Mouse (Mus musculus): ENCODE measurements around the gene Bicc1.

Bicc1 gene

DNA sequence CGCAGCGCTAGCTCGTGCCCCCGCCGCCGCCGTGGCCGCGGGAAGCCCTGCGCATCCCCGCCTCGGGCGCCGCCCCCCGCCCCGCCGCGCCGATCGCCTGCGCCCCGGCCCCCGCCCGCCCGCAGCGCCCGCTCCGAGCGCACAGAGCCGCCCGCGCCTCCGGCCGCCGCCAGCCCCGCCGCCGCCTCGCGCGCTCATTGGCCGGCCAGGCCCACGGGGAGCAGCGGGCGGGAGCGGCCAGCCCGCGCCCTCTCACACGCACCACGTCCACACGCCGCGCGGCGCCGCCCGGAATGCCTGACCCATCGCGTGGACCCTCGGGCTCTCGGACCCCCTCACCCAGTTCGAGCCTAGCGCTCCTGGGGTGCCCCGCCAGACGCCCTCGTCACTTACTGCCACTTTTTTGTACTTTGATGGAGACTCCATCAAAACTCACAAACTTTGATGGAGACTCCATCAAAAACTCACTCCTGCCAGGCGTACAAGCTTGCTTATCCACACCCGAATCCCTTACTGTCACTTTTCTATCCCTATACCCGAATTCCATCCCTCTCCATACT is at the start of gene Bicc1:
Gene Bicc1, minus strand, starts transcription at position 25 of the 560 bp plus-strand sequence.
- no peak; the same call in 1 of the 2 replicates for ATAC-seq (ENCODE audit: insufficient number of reproducible peaks, low FRiP score, low TSS enrichment)

- ATAC-seq (ENCODE audit: insufficient number of reproducible peaks, low FRiP score, low TSS enrichment) = no peak
These were observed 42.0 kb upstream of the Bicc1 start for GRCm38 (mm10) chr10:71201512-71201911.

DNA sequence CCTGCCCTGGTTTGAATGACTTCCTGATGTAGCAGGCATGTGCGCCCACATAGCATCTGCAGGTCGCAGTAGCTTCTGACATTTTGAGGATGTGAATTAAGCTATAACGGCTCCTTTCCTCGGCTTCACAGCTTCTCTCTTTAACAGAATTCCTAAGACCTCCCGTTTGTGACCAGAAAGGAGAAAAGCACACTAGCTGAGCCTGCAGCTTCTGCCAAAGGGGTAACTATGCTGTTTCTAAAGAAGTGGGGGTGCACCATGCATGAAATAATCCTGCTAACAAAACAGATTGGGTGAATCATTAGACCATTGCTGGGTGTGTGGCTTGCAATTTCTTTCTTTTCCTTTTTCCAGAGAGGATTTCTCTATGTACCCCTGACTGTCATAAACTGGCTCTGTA is 41.5 kb upstream of the Bicc1 start:
- ATAC-seq (ENCODE audit: insufficient number of reproducible peaks, low FRiP score, low TSS enrichment) = no peak

GRCm38 (mm10) chr10:71198676-71199075 is 39.2 kb upstream of the Bicc1 start:
- ATAC-seq (ENCODE audit: insufficient number of reproducible peaks, low FRiP score, low TSS enrichment) = no peak

DNA sequence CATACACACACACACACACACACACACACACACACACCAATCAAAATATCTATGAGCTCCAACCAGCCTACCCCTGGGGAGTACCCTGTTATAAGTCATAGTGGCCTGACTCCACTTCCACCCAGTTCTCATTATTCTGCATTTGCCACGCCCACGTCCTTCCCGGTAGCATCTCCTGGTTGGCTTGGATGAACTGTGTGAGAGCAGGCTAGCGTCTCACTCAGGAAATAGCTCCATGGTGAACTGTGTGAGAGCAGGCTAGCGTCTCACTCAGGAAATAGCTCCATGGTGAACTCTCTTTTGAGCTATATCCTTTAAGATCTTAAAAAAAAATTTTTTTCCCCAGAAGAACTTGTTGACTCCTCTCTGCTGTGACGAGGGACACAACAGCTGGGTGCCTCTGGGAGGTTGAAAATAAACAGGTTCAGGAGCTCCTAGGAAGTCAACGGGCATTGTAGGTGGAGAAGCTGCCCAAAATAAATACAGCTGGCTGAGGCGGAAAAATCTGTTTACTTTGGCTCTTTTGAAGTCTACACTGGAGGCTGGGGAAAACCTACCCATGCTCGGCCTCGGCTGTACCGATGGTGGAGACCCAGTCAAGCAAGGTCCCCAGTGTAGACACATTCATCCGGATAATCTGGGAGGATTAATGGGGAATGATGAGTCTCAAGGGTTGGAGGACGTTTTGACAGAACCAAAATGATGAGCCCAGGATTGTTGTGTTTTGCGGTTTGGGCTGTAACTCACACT is 37.7 kb upstream of the Bicc1 start:
- ATAC-seq (ENCODE audit: insufficient number of reproducible peaks, low FRiP score, low TSS enrichment) = no peak

- ATAC-seq (ENCODE audit: insufficient number of reproducible peaks, low FRiP score, low TSS enrichment) = no peak
These were observed 36.0 kb upstream of the Bicc1 start for GRCm38 (mm10) chr10:71195501-71195900.

DNA sequence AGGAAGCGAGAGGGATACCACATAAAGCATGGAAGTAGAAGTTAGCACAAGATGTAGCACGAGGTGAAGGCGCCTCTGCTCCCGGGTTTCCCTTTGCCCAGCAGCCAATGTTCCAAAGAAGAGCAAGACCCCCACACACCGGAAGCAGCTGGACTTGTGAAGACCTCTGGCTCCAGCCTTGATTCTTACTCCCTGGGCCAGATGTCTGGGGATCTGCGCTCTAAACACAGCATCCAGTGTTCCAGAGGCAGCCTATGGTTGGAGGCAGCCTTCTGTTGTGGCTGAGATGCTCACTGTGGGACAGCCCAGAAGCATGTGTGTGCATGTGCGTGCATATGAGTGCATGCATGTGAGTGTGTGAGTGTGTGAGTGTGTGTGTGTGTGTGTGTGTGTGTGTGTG is 35.2 kb upstream of the Bicc1 start:
- no peak for ATAC-seq (ENCODE audit: insufficient number of reproducible peaks, low FRiP score, low TSS enrichment)

DNA sequence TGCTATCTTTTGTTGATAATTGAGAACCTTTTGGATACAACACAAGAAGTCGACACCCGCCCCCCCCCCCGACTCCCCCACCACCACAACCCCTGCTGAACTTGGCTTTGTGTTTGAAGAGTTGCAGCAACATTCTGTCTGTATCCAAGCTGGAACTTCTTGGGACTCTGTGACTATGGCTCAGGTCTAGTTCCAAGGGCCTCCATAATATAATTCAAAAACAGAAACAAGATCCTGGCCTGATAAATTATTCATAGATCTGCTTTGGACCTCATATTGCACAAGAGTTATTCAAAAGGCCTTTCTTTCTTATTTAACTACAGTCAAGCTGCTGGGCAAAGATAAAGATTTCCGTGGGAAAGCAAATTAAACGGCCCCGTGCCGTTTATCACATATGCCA is 33.8 kb upstream of the Bicc1 start:
- ATAC-seq (ENCODE audit: insufficient number of reproducible peaks, low FRiP score, low TSS enrichment) = no peak

GRCm38 (mm10) chr10:71192886-71193285 is 33.4 kb upstream of the Bicc1 start:
- no peak for ATAC-seq (ENCODE audit: insufficient number of reproducible peaks, low FRiP score, low TSS enrichment)

DNA sequence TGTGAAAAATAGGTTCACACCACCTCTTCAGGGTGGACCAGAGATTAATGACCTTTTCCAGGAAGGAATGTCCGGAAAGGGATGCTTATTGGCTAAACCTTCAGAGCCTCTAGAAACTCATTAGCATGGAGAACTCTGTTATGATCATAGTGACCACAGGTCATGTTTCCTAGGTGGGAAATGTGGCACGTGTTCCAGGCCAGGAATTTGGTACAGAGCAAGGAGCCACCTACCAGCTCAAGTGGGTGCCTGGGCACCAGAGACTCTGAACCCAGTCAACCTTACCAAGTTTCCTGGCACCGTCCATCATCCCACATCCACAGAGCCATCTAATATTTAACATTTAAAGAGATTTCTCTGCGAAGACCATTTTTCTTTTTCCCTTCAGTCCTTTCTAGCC is 29.2 kb upstream of the Bicc1 start:
- no peak for ATAC-seq (ENCODE audit: insufficient number of reproducible peaks, low FRiP score, low TSS enrichment)

DNA sequence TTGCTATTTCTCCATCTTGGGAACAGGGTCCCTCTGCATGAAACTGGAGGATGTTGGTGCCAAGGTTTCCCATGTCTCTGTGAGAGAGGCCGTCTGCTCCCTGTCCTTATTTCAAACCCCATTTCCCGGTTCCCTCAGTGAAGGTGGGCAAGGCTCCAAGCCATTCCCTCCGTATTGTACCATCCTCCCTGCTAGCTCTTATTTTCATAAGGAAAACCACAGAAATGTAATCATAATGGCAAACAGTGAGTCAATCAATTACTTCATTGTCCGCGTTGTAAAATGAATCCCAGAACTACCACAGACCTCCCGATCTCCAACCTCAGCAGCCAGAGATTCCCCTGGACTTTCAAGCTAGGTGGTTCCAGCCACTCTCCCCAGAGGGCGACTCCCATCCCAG is 25.6 kb upstream of the Bicc1 start:
- no peak for ATAC-seq (ENCODE audit: insufficient number of reproducible peaks, low FRiP score, low TSS enrichment)

- no peak for ATAC-seq (ENCODE audit: insufficient number of reproducible peaks, low FRiP score, low TSS enrichment)
These were observed 24.0 kb upstream of the Bicc1 start for GRCm38 (mm10) chr10:71183339-71184031.

GRCm38 (mm10) chr10:71181931-71182330 is 22.4 kb upstream of the Bicc1 start:
- no peak for ATAC-seq (ENCODE audit: insufficient number of reproducible peaks, low FRiP score, low TSS enrichment)

- ATAC-seq (ENCODE audit: insufficient number of reproducible peaks, low FRiP score, low TSS enrichment) = no peak
These were observed 21.6 kb upstream of the Bicc1 start for GRCm38 (mm10) chr10:71181091-71181490.

GRCm38 (mm10) chr10:71180057-71180456 is 20.6 kb upstream of the Bicc1 start:
- ATAC-seq (ENCODE audit: insufficient number of reproducible peaks, low FRiP score, low TSS enrichment) = no peak

GRCm38 (mm10) chr10:71177201-71177600 is 17.7 kb upstream of the Bicc1 start:
- no peak for ATAC-seq (ENCODE audit: insufficient number of reproducible peaks, low FRiP score, low TSS enrichment)

- ATAC-seq (ENCODE audit: insufficient number of reproducible peaks, low FRiP score, low TSS enrichment) = no peak
These were observed 16.8 kb upstream of the Bicc1 start for GRCm38 (mm10) chr10:71176341-71176740.

DNA sequence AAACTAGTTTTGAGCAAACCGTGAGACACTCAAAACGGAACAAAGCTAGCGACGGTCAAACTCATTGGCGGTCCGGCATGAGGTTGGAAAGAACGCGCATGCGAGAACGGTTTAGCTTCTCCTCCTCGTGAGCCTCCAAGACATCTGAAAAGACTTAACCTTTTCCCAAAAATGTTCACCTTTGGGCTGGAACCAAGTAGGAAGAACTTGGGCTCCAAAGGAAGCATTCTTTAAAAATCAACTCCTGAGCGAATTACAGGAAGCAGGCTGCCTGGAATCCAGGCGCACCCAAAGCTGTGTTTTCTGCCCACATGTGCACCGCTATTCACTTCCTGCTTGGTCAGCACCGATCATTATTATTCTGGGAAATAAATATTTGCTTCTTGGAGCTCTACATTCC is 15.8 kb upstream of the Bicc1 start:
- no peak for ATAC-seq (ENCODE audit: insufficient number of reproducible peaks, low FRiP score, low TSS enrichment)

GRCm38 (mm10) chr10:71171414-71171813 is 11.9 kb upstream of the Bicc1 start:
- ATAC-seq (ENCODE audit: insufficient number of reproducible peaks, low FRiP score, low TSS enrichment) = no peak

DNA sequence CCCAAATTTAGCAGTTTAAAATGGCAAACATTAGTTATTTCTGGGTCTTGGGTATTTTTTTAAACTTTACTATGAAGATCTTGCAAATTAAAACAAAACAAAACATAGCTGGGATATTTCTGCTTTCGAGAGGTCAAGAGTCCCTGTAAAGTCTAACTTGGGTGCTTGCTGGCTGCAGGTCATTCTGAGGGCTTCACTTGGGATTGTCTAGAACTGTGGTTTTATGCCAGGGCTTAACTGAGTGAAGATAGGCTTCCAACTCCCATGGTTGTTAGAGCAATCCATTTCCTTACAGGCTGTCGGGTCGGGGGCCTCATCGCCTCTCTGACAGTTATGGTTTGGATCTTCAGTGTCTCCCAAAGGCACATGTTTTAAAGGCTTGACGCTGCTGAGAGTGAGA is 11.3 kb upstream of the Bicc1 start:
- ATAC-seq (ENCODE audit: insufficient number of reproducible peaks, low FRiP score, low TSS enrichment) = no peak

- ATAC-seq (ENCODE audit: insufficient number of reproducible peaks, low FRiP score, low TSS enrichment) = no peak
These were observed 10.3 kb upstream of the Bicc1 start for GRCm38 (mm10) chr10:71169811-71170210.

DNA sequence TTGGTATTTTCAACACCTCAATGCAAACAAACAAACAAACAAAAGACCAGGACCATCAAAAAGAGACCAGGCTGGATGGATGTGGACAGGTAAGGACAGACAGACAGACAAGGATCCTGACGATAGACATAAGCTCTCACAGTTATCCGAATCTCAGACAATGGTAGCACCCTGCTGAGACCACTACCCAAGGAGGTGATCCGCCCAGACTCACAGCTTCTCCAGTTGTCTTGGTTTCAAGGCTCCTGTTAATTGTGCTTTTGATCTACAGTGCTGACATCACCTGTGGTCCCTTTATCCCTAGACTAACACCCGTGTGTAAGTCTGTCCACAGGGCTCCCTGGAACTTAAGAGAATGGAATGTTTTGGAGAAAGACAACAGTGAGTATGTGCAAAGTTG is 9.7 kb upstream of the Bicc1 start:
- ATAC-seq (ENCODE audit: insufficient number of reproducible peaks, low FRiP score, low TSS enrichment) = no peak
